Mouse (Mus musculus) CH12.LX (cell line): ENCODE measurements around the gene Slc2a5.

Experiments
- CTCF ChIP-seq, 2 experiments: IDR thresholded peaks in 1 of 2; conservative IDR thresholded peaks in 1 of 2; 2 replicates each; pipeline ENCODE4 v1.5.1; 2011 to 2012; ENCODE audit warnings: low read depth in 2 of 2, low read length in 2 of 2, improper control_type of control experiment in 1 of 2, inconsistent platforms in 1 of 2, mild to moderate bottlenecking in 1 of 2, moderate library complexity in 1 of 2
- EP300 ChIP-seq: IDR thresholded peaks from 2 replicates; pipeline ENCODE4 v1.6.1; 2011; ENCODE audit warnings: low read length, improper control_type of control experiment
- KAT2A ChIP-seq: IDR thresholded peaks from 2 replicates; pipeline ENCODE4 v1.6.1; 2012; ENCODE audit warnings: low read length, improper control_type of control experiment, inconsistent platforms; ENCODE audit not compliant: insufficient replicate concordance
- MAFK ChIP-seq: IDR thresholded peaks from 2 replicates; pipeline ENCODE4 v1.6.1; 2011; ENCODE audit warnings: low read length, improper control_type of control experiment; ENCODE audit not compliant: insufficient replicate concordance
- NRF1 ChIP-seq: IDR thresholded peaks from 2 replicates; pipeline ENCODE4 v1.6.1; 2014; ENCODE audit warnings: low read depth, mild to moderate bottlenecking, inconsistent platforms, low read length, improper control_type of control experiment, moderate library complexity
- POLR2A ChIP-seq: IDR thresholded peaks from 2 replicates; pipeline ENCODE4 v1.6.1; 2011; ENCODE audit warnings: low read depth, mild to moderate bottlenecking, improper control_type of control experiment, low read length
- POLR2AphosphoS2 ChIP-seq: IDR thresholded peaks from 2 replicates; pipeline ENCODE4 v1.6.1; 2011; ENCODE audit warnings: low read depth, low read length, improper control_type of control experiment
- SIN3A ChIP-seq: IDR thresholded peaks from 2 replicates; pipeline ENCODE4 v1.6.1; 2012; ENCODE audit warnings: low read length, improper control_type of control experiment, inconsistent platforms
- UBTF ChIP-seq: IDR thresholded peaks from 2 replicates; pipeline ENCODE4 v1.6.1; 2012; ENCODE audit warnings: low read depth, mild to moderate bottlenecking, inconsistent platforms, low read length, improper control_type of control experiment, moderate library complexity
- USF1 ChIP-seq: IDR thresholded peaks from 2 replicates; pipeline ENCODE4 v1.6.1; 2014; ENCODE audit warnings: low read depth, mild to moderate bottlenecking, inconsistent platforms, low read length, improper control_type of control experiment

GRCm38 (mm10) chr4:150127894-150128293 is 8.8 kb downstream of the Slc2a5 start:
- TF ChIP-seq KAT2A, result no peak
- no peak for TF ChIP-seq SIN3A
- TF ChIP-seq POLR2AphosphoS2, result no peak
- no peak for TF ChIP-seq CTCF (conservative IDR thresholded peaks at IDR 0.05 in 1 of 2, IDR thresholded peaks at IDR 0.05 in 1 of 2; ENCODE audit: low read depth in 2 of 2, low read length in 2 of 2)
- no peak for TF ChIP-seq MAFK
- TF ChIP-seq UBTF, result no peak
- TF ChIP-seq POLR2A, result no peak
- no peak for TF ChIP-seq USF1
- no peak for TF ChIP-seq EP300
- no peak for TF ChIP-seq NRF1
